Comparison of ENCODE assay signal across 21 mouse cellular contexts in genomic region chr19:53041133-53041510, GRCm38 (mm10). TPM values are rescaled to one million over a fixed set of nuclear protein-coding genes. Genes with fewer than 3 reads are reported as not detected.
DNase-seq lines count a peak whose midpoint lies in the region; ATAC-seq and TF ChIP-seq lines count a peak whose summit lies in the region.
"Had no signal": no experiment of that assay in that cellular context is flagged by ENCODE, and none has a peak within 500 bp of the region (broad histone marks: within the 10 kb centered on the region; RNA-seq: fewer than 3 reads in every experiment).

No protein-coding gene starts in this region.

- no peak overlapping the region for H3K9ac ChIP-seq in ES-Bruce4 (ENCODE audit: low read depth, poor library complexity, severe bottlenecking)
- no peak overlapping the region for H3K9ac ChIP-seq in intestine, embryonic 16.5 days (ENCODE audit: low read depth, low read length)
- H3K9ac ChIP-seq: limb, embryonic 12.5 days; liver, embryonic 14.5 days; neural tube, embryonic 13.5 days had no signal

- no peak for ATAC-seq in intestine, embryonic 16.5 days
- ATAC-seq: hindbrain, embryonic 16.5 days had no signal

- TF ChIP-seq EP300 in ES-Bruce4 (IDR thresholded peaks at IDR 0.05; ENCODE audit: insufficient read depth, low read depth, low read length): no peak

- H3K4me3 ChIP-seq in kidney, adult 2 months (ENCODE audit: insufficient read depth, low read depth, low read length): no peak overlapping the region
- H3K4me3 ChIP-seq in ES-Bruce4 (ENCODE audit: low read depth, low read length): no peak overlapping the region
- no peak overlapping the region for H3K4me3 ChIP-seq in embryonic fibroblast, embryonic 13.5 days (ENCODE audit: insufficient read depth, low read length)
- H3K4me3 ChIP-seq in intestine, embryonic 16.5 days (ENCODE audit: low read length): no peak overlapping the region
- H3K4me3 ChIP-seq: left cerebral cortex, adult 2 months; limb, embryonic 12.5 days; midbrain, embryonic 10.5 days; neural tube, embryonic 13.5 days had no signal

- no peaks in the 10 kb centered on the region for H3K9me3 ChIP-seq in ES-Bruce4 (replicated peaks; ENCODE audit: control insufficient read depth, insufficient read depth, low read length, poor library complexity, severe bottlenecking)
- H3K9me3 ChIP-seq in intestine, embryonic 16.5 days (ENCODE audit: control insufficient read depth, low read length): no peaks in the 10 kb centered on the region
- H3K9me3 ChIP-seq: G1E; limb, embryonic 12.5 days; midbrain, embryonic 10.5 days; neural tube, embryonic 13.5 days had no signal

- TF ChIP-seq CTCF in kidney, adult 2 months (conservative IDR thresholded peaks at IDR 0.05; ENCODE audit: insufficient read depth, insufficient read length, low read depth, low read length): no peak
- TF ChIP-seq CTCF in ES-Bruce4 (IDR thresholded peaks at IDR 0.05; ENCODE audit: low read depth, low read length): no peak
- no peak for TF ChIP-seq CTCF in embryonic fibroblast, embryonic 13.5 days (IDR thresholded peaks at IDR 0.05; ENCODE audit: borderline replicate concordance, insufficient read depth, low read length)

- DNase-seq in cerebellum, adult 9-11 months: peak; percentile 42
- DNase-seq in cerebellum, adult 9-10 months: no peak
- no peak for DNase-seq in kidney, adult 2 months
- no peak for DNase-seq in kidney, postnatal 10 days
- DNase-seq in ovary, postnatal 14 days (ENCODE audit: low spot score): no peak
- DNase-seq: adrenal gland, postnatal 14 days; B cell, adult 2 months; gastrocnemius, postnatal 36 days; heart, postnatal 36 days; kidney, adult 18-20 months; thymus, postnatal 4 days had no signal

- 0 out of 2 replicates have a peak overlapping the region, but pooled peaks have one; percentile 46 for H3K27ac ChIP-seq in kidney, adult 2 months (ENCODE audit: insufficient read depth, low read depth, low read length)
- H3K27ac ChIP-seq in ES-Bruce4 (ENCODE audit: insufficient read depth, low read length): 0 out of 2 replicates have a peak overlapping the region, but pooled peaks have one; percentile 16
- H3K27ac ChIP-seq in embryonic fibroblast, embryonic 13.5 days (ENCODE audit: insufficient read depth, low read length): peak overlapping the region; percentile 7; the same call in 1 of the 2 replicates
- H3K27ac ChIP-seq in intestine, embryonic 16.5 days (ENCODE audit: low read length): no peak overlapping the region
- H3K27ac ChIP-seq: left cerebral cortex, adult 2 months; limb, embryonic 12.5 days; liver, embryonic 14.5 days; midbrain, embryonic 10.5 days; neural tube, embryonic 13.5 days had no signal

- H3K36me3 ChIP-seq in kidney, adult 2 months (ENCODE audit: control insufficient read depth, insufficient read depth, low read length): no peaks in the 10 kb centered on the region
- peaks cover under 1% of the 10 kb centered on the region; the same call in 1 of the 2 replicates for H3K36me3 ChIP-seq in ES-Bruce4 (ENCODE audit: control insufficient read depth, insufficient read depth, low read length, poor library complexity, severe bottlenecking)
- H3K36me3 ChIP-seq in intestine, embryonic 16.5 days (ENCODE audit: control insufficient read depth, insufficient read depth, low read length): no peaks in the 10 kb centered on the region
- H3K36me3 ChIP-seq: neural tube, embryonic 13.5 days had no signal

- peaks cover 15% of the 10 kb centered on the region for H3K4me1 ChIP-seq in kidney, adult 2 months (ENCODE audit: control insufficient read depth, insufficient read depth, low read length)
- H3K4me1 ChIP-seq in ES-Bruce4 (ENCODE audit: control insufficient read depth, insufficient read depth, low read length): peaks cover 7% of the 10 kb centered on the region
- peaks cover 8% of the 10 kb centered on the region for H3K4me1 ChIP-seq in embryonic fibroblast, embryonic 13.5 days (ENCODE audit: control insufficient read depth, insufficient read depth, low read length)
- peaks cover 20% of the 10 kb centered on the region for H3K4me1 ChIP-seq in intestine, embryonic 16.5 days (ENCODE audit: control insufficient read depth, insufficient read depth, low read length)

- WGBS in kidney, adult 2 months: 38% methylated on average over 5 of the region's 5 CpGs
- 66% methylated on average over 5 of the region's 5 CpGs for WGBS in intestine, embryonic 16.5 days

- no peak overlapping the region for H3K4me2 ChIP-seq in intestine, embryonic 16.5 days (ENCODE audit: low read depth, low read length)
- H3K4me2 ChIP-seq: limb, embryonic 12.5 days; neural tube, embryonic 13.5 days had no signal

- no peak for TF ChIP-seq POLR2A in kidney, adult 2 months (IDR thresholded peaks at IDR 0.05; ENCODE audit: low read depth, low read length)
- TF ChIP-seq POLR2A in ES-Bruce4 (IDR thresholded peaks at IDR 0.05; ENCODE audit: insufficient read depth, low read length): no peak
- no peak for TF ChIP-seq POLR2A in embryonic fibroblast, embryonic 13.5 days (IDR thresholded peaks at IDR 0.05; ENCODE audit: low read depth, low read length)

- no peaks in the 10 kb centered on the region for H3K27me3 ChIP-seq in kidney, adult 2 months (replicated peaks; ENCODE audit: control insufficient read depth, insufficient read depth, low read length)
- H3K27me3 ChIP-seq in ES-Bruce4 (ENCODE audit: control insufficient read depth, insufficient read depth, low read length, poor library complexity, severe bottlenecking): no peaks in the 10 kb centered on the region
- no peaks in the 10 kb centered on the region for H3K27me3 ChIP-seq in intestine, embryonic 16.5 days (replicated peaks; ENCODE audit: control insufficient read depth, insufficient read depth, low read length)
- H3K27me3 ChIP-seq: limb, embryonic 12.5 days; neural tube, embryonic 13.5 days had no signal

RNA-seq across cellular contexts. Expression of gene Xpnpep1, which starts 1.1 kb away (rescaled TPM):
- 250 and 253 TPM in 2 replicates for polyA plus RNA-seq in kidney, adult 2 months (2012; rRNA removed)
- polyA plus RNA-seq in ES-Bruce4 (2011; ENCODE audit: insufficient read depth, insufficient read length, low read depth, missing spikeins): 181 and 185 TPM in 2 replicates
- polyA plus RNA-seq in embryonic fibroblast, embryonic 13.5 days (2011; ENCODE audit: insufficient read length, low read depth, missing spikeins): 92.1 and 102 TPM in 2 replicates
- 231 and 264 TPM in 2 replicates for polyA plus RNA-seq in intestine, embryonic 16.5 days (2015; fragmentation: Nextera tagmentation; extraction: Ambion mirVana)
